Mouse (Mus musculus): ENCODE results near the gene Skiv2l. TPM values are rescaled to one million over a fixed set of nuclear protein-coding genes. Genes with fewer than 3 reads are reported as not detected.

The Skiv2l gene
- polyA plus RNA-seq, 1 experiment from 2014 or later: 39.5 TPM

DNA sequence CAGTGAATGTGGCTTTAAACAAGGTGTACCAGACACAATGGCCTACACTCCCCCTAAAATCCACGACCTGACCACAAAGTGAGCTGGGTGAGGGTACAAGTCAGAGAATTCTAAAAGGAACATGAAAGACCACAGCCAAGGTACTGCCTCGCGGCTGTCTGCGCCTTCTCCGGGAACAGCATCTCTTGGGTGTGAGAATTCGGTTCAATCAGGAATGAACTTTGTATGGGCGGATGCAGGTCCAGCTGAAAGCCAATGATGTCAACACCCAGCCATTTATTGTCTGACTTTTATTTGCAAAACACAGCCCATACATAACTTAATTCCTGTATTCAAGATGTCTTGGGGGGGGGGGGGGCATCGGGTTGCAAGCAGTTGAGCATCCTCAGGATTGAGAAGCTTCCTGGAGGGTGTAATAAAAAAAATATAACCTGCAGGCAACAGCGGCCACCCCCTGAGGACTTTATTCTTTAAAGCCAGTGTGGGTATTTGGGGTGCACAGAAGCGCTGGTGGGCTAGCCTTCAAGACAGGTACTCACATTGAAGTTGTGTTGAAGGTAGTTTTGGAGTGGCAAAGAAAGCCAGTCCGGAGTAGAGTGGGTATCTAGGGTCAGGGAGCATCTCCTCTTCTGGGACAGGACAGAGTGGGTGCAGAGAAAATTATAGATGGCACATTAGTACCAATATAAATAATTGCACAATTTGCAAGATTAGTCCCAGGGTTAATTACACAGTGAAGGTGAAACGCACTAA, 43.2 kb upstream of the Skiv2l start:
- Histone ChIP-seq H3K9me3 (replicated peaks) (no peaks in the 10 kb centered on the region), H3K27ac (ENCODE audit: poor library complexity, severe bottlenecking) (0 out of 2 replicates have a peak overlapping the region, but pooled peaks have one; percentile 56), H3K27me3 (replicated peaks) (no peaks in the 10 kb centered on the region), H3K4me1 (replicated peaks) (peaks cover 36% of the 10 kb centered on the region), H3K36me3 (peaks cover 10% of the 10 kb centered on the region), H3K4me3 (peak overlapping the region; percentile 93; the same call in 1 of the 2 replicates), H3K4me2 (peak overlapping the region; percentile 83), H3K9ac (peak overlapping the region; percentile 64; the same call in 1 of the 2 replicates)
- ATAC-seq (ENCODE audit: insufficient number of reproducible peaks, low FRiP score): no peak
- 76% methylated on average over 12 of the region's 12 CpGs for WGBS

DNA sequence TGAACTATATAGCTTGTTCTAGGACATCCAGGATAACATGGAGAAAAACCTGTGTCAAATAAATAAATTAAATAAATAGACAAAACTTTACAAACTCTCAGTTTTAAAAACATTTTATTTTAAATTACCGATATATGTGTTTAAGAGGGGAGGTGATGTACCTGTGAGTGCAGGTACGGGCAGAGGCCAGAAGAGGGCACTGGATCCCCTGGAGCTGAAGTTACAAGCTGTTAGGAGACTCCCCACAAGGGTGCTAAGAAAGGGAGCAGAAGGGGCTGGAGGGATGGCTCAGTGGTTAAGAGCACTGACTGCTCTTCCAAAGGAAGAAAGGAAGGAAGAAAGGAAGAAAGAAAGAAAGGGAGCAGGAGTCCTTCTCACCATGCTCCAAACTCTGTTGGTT, 41.4 kb upstream of the Skiv2l start:
- H3K27me3 ChIP-seq (replicated peaks): no peaks in the 10 kb centered on the region
- no peak overlapping the region for H3K4me3 ChIP-seq
- WGBS: 93% methylated on average over 2 of the region's 2 CpGs
- H3K9me3 ChIP-seq (replicated peaks): no peaks in the 10 kb centered on the region
- no peak overlapping the region for H3K4me2 ChIP-seq
- H3K9ac ChIP-seq: no peak overlapping the region
- H3K27ac ChIP-seq (ENCODE audit: poor library complexity, severe bottlenecking): no peak overlapping the region
- ATAC-seq (ENCODE audit: insufficient number of reproducible peaks, low FRiP score): no peak
- peaks cover 21% of the 10 kb centered on the region for H3K4me1 ChIP-seq (replicated peaks)
- H3K36me3 ChIP-seq: peaks cover 8% of the 10 kb centered on the region

DNA sequence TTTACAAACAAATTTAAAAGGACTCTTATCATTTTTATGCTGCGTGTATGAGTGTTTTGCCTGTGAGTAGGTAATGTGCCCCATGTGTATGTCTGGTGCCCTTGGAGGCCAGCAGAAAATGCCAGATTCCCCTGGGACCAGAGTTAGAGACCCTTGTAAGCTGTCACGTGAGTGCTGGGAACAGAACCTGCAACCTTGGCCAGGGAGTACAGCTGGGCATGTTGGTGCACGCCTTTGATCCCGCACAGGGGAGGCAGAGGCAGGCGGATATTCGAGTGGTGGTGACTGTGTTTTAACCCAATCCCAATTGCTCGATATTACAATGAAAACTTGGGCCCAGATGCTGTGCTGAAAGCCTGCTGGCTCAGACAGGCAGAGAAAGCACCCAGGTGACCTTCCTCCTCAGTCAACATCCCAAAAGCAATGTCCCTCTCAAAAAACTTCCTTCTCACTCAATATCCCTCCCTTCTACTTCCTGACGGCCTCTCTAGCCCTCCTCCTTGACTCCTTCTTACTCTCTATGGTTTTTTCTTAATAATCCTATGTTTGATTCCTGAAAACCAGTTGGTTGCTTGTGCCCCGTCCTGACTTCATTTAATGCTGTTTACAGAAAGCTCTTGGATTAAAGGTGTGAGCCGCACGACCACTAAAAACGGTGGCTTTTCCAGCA, 40.2 kb upstream of the Skiv2l start:
- Histone ChIP-seq H3K27ac (ENCODE audit: poor library complexity, severe bottlenecking) (no peak overlapping the region), H3K9me3 (replicated peaks) (no peaks in the 10 kb centered on the region), H3K4me2 (no peak overlapping the region), H3K27me3 (replicated peaks) (no peaks in the 10 kb centered on the region), H3K4me1 (replicated peaks) (peaks cover 15% of the 10 kb centered on the region), H3K9ac (no peak overlapping the region), H3K36me3 (no peaks in the 10 kb centered on the region), H3K4me3 (no peak overlapping the region)
- 82% methylated on average over 12 of the region's 12 CpGs for WGBS
- ATAC-seq (ENCODE audit: insufficient number of reproducible peaks, low FRiP score): no peak

DNA sequence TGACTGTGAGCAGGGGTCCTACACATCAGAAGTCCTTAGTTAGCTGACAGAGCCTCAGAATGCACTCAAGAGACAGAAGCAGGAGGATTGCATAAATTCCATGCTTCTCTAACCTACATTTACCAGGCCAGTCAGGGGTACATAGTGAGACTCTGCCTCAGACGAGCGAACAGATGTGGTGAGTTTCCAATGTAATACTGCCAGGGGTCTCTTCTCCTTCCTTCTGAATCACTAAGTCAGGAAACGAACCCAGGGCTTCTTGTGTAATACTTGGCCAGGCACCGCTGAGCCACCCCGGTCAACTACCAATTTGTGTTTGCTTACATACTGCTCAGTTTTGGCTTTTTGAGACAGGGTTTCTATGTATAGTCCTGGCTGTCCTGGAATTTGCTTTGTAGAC, 37.9 kb upstream of the Skiv2l start:
- H3K9me3 ChIP-seq (replicated peaks): no peaks in the 10 kb centered on the region
- no peak overlapping the region for H3K9ac ChIP-seq
- peaks cover 5% of the 10 kb centered on the region for H3K4me1 ChIP-seq (replicated peaks)
- H3K4me3 ChIP-seq: no peak overlapping the region
- H3K36me3 ChIP-seq: no peaks in the 10 kb centered on the region
- ATAC-seq (ENCODE audit: insufficient number of reproducible peaks, low FRiP score): no peak
- 79% methylated on average over 5 of the region's 5 CpGs for WGBS
- 0 out of 2 replicates have a peak, but pooled peaks cover 4% of the 10 kb centered on the region for H3K27me3 ChIP-seq (replicated peaks)
- H3K4me2 ChIP-seq: no peak overlapping the region
- no peak overlapping the region for H3K27ac ChIP-seq (ENCODE audit: poor library complexity, severe bottlenecking)

DNA sequence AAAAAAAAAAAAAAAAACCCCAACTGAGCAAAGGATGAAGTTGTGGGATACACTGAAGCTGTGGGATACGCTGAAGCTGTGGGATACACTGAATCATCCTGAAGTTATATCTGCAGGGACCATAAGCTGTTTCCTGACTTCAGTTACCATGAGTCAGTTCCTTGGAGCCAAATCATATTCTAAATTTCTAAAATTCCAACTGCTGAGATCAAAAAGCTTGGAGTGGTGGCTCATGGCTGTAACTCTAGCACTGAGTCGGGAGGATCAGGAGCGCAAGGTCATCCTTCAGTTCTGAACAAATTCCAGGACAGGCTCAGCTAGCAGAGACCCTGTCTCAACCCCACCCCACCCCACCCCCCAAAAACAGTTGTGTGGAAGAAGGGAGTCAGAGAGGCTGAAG, 35.6 kb upstream of the Skiv2l start:
- no peaks in the 10 kb centered on the region for H3K36me3 ChIP-seq
- H3K4me3 ChIP-seq: no peak overlapping the region
- H3K27me3 ChIP-seq (replicated peaks): 0 out of 2 replicates have a peak, but pooled peaks cover 8% of the 10 kb centered on the region
- H3K4me2 ChIP-seq: no peak overlapping the region
- no peak for ATAC-seq (ENCODE audit: insufficient number of reproducible peaks, low FRiP score)
- no peaks in the 10 kb centered on the region for H3K9me3 ChIP-seq (replicated peaks)
- WGBS: 66% methylated on average over 3 of the region's 3 CpGs
- no peak overlapping the region for H3K9ac ChIP-seq
- no peak overlapping the region for H3K27ac ChIP-seq (ENCODE audit: poor library complexity, severe bottlenecking)
- H3K4me1 ChIP-seq (replicated peaks): peaks cover 11% of the 10 kb centered on the region

DNA sequence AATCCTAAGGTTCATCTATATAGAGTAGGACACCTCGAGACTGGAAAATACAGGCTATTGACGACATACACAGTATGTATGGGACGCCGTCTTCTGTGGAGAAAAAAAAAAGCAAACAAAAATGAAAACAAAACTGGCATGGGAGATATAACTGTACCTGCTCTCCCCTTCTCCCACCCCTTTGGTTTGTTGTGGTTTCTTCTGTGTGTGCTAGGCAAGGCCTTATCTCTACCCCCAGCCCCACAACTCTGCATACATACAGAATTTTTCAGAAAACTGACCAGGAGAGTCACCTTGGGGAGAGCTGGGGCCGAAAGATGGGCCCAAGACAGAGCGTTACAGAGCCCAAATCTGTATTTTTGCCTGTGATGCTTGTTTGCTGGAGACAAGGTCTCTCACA, 34.7 kb upstream of the Skiv2l start:
- Histone ChIP-seq H3K36me3 (no peaks in the 10 kb centered on the region), H3K4me3 (no peak overlapping the region), H3K27me3 (replicated peaks) (0 out of 2 replicates have a peak, but pooled peaks cover 8% of the 10 kb centered on the region), H3K9me3 (replicated peaks) (no peaks in the 10 kb centered on the region), H3K27ac (ENCODE audit: poor library complexity, severe bottlenecking) (no peak overlapping the region), H3K4me1 (replicated peaks) (peaks cover 11% of the 10 kb centered on the region), H3K9ac (no peak overlapping the region), H3K4me2 (no peak overlapping the region)
- 84% methylated on average over 6 of the region's 6 CpGs for WGBS
- no peak for ATAC-seq (ENCODE audit: insufficient number of reproducible peaks, low FRiP score)

DNA sequence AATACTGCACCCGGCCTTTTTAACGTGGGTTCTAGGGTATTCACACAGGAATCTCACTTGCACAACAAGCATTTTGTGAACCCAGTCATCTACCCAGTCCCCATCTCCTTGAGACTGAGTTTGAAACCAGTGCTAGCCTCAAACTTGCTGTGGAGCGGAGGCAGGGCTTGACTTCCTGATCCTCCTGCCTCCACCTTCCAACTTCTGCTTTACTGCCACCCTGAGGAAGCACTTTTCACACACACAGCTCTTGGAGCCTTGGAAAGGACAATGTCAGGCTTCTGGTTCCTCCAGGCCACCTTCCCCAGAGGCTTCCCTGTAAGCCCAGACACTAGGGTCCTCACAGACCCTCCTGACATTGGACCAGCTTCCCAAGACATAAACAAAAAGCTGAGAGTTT, 33.3 kb upstream of the Skiv2l start:
- Histone ChIP-seq H3K4me2 (no peak overlapping the region), H3K27ac (ENCODE audit: poor library complexity, severe bottlenecking) (no peak overlapping the region), H3K36me3 (no peaks in the 10 kb centered on the region), H3K9me3 (replicated peaks) (no peaks in the 10 kb centered on the region), H3K27me3 (replicated peaks) (0 out of 2 replicates have a peak, but pooled peaks cover 8% of the 10 kb centered on the region), H3K4me3 (no peak overlapping the region), H3K4me1 (replicated peaks) (peaks cover 15% of the 10 kb centered on the region), H3K9ac (no peak overlapping the region)
- WGBS: 63% methylated on average over 3 of the region's 3 CpGs
- ATAC-seq (ENCODE audit: insufficient number of reproducible peaks, low FRiP score): no peak

DNA sequence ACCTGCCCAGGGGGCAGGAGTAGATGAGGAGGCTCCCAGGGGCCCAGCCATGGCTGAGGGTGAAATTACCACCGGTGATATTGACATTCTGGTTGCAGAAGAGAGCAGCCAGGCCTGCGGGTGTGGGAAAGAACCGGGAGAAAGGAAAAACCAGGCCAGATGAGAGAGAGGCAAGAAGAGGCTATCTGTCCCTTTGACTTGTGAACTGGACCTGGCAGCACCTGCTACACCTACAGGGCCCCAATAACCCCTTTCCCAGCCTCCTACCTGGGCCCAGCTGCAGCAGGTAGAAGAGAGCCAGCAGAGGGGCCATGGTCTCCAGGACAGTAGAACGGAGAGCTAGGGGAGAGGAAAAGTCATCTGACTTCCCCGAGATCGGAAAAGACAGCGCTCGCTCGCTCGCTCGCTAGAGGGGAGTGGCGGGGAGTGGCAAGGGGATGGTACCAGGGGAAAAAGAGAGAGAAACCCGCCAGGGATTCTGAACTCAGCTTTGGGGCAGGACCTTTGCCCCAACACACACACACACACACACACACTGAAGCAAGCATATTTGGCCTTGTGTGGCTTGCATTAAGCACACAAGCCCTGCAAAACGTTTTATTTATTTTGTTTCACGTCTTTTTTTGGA, 31.8 kb upstream of the Skiv2l start, which contains the start of gene Gm20547:
Gene Gm20547, minus strand, starts transcription at position 360 of the 628 bp plus-strand sequence.
- Histone ChIP-seq H3K9ac (peak within 1 kb of the TSS; percentile 26; the same call in 1 of the 2 replicates), H3K4me1 (replicated peaks) (peaks cover 15% of the 10 kb centered on the region), H3K27me3 (replicated peaks) (0 out of 2 replicates have a peak, but pooled peaks cover 8% of the 10 kb centered on the region), H3K4me3 (no peak within 1 kb of the TSS), H3K9me3 (replicated peaks) (no peaks in the 10 kb centered on the region), H3K36me3 (no peaks in the 10 kb centered on the region), H3K4me2 (peak within 1 kb of the TSS; percentile 50), H3K27ac (ENCODE audit: poor library complexity, severe bottlenecking) (no peak within 1 kb of the TSS)
- no peak for ATAC-seq (ENCODE audit: insufficient number of reproducible peaks, low FRiP score)
- 8% methylated on average over 15 of the region's 15 CpGs for WGBS

DNA sequence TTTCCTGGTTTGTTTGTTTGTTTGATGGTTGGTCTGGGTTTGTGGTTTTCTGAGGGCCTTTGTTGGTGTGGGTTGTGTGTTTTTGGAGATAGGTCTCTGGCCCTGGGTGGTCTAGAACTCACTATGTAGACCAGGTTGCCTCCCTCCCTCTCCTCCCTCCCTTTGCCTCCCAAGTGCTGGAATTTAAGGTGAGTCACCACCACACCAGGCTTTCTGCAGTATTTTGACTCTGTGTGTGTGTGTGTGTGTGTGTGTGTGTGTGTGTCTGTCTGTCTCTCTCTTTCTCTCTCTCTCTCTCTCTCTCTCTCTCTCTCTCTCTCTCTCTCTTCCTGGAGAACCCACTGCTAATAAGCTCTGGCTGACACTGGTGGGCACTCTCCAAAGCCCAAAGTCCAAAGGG, 31.2 kb upstream of the Skiv2l start:
- 0 out of 2 replicates have a peak, but pooled peaks cover 8% of the 10 kb centered on the region for H3K27me3 ChIP-seq (replicated peaks)
- no peak overlapping the region for H3K4me2 ChIP-seq
- no peak for ATAC-seq (ENCODE audit: insufficient number of reproducible peaks, low FRiP score)
- H3K9me3 ChIP-seq (replicated peaks): no peaks in the 10 kb centered on the region
- peaks cover 15% of the 10 kb centered on the region for H3K4me1 ChIP-seq (replicated peaks)
- H3K4me3 ChIP-seq: no peak overlapping the region
- no peak overlapping the region for H3K27ac ChIP-seq (ENCODE audit: poor library complexity, severe bottlenecking)
- H3K36me3 ChIP-seq: no peaks in the 10 kb centered on the region
- no peak overlapping the region for H3K9ac ChIP-seq

DNA sequence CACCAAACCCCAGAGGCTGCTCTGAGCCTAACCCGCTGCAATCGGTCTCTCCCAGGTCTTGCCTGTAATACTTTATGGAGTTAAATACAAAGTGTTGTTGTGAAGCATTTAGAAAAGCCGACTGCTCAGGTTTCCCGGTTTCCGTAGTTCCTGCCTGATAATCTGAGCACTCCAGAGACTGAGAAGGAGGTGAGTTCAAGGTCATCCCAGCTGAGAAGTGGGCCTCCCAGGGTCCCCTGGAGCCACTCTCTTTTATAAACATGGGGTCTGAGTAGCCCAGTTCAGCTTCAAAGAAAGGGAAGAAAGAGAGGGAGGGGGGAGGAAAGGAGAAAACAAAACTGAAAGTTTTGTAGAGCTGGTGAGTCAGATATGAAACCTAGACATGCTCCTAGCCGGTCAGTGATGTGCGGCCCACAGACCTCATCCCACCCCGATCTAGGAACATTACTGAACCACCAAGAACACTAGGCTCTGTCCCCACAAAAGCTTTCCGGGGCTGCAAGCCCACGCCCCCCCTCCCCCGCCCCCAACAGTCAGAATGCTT, 29.4 kb upstream of the Skiv2l start, which contains the start of gene Zbtb12:
Gene Zbtb12, plus strand, starts transcription at position 148 of the 544 bp plus-strand sequence.
- no peaks in the 10 kb centered on the region for H3K36me3 ChIP-seq
- ATAC-seq (ENCODE audit: insufficient number of reproducible peaks, low FRiP score): no peak
- no peak within 1 kb of the TSS for H3K4me2 ChIP-seq
- H3K4me1 ChIP-seq (replicated peaks): peaks cover 10% of the 10 kb centered on the region; the same call in 1 of the 2 replicates
- no peak within 1 kb of the TSS for H3K9ac ChIP-seq
- no peak within 1 kb of the TSS for H3K4me3 ChIP-seq
- H3K9me3 ChIP-seq (replicated peaks): no peaks in the 10 kb centered on the region
- 52% methylated on average over 11 of the region's 11 CpGs for WGBS
- no peak within 1 kb of the TSS for H3K27ac ChIP-seq (ENCODE audit: poor library complexity, severe bottlenecking)
- 0 out of 2 replicates have a peak, but pooled peaks cover 7% of the 10 kb centered on the region for H3K27me3 ChIP-seq (replicated peaks)

DNA sequence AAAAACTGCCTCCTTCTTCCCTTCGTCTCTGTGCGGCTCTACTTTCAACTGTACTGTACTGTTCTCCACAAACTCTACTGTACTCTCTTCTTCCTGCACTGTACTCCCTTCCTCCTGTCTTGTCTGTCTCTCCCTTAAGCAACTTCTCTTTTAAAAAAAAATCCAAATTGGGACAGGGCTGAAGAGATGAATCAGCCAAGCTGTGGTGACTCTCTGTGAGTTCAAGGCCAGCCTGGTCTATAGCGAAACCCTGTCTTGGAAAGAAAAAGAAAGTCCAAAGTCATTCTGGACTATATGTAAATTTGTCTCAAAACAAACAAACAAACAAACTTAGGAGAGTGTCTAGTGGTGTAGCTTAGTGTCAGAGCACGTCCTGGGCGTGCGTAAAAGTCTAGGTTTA, 24.3 kb upstream of the Skiv2l start:
- Histone ChIP-seq H3K27ac (ENCODE audit: poor library complexity, severe bottlenecking) (no peak overlapping the region), H3K4me3 (no peak overlapping the region), H3K4me1 (replicated peaks) (peaks cover 2% of the 10 kb centered on the region; the same call in 1 of the 2 replicates), H3K9ac (no peak overlapping the region), H3K27me3 (replicated peaks) (no peaks in the 10 kb centered on the region; the same call in 1 of the 2 replicates), H3K4me2 (no peak overlapping the region), H3K9me3 (replicated peaks) (no peaks in the 10 kb centered on the region), H3K36me3 (no peaks in the 10 kb centered on the region)
- ATAC-seq (ENCODE audit: insufficient number of reproducible peaks, low FRiP score): no peak
- 90% methylated on average over 6 of the region's 6 CpGs for WGBS
